Mouse (Mus musculus) stomach, embryonic 16.5 days (tissue): ENCODE measurements around the gene 2310009B15Rik. TPM values are rescaled to one million over a fixed set of nuclear protein-coding genes. Genes with fewer than 3 reads are reported as not detected.

ENCODE experiments used
- ATAC-seq: fragments of 200-750 bp; cut with Nextera tagmentation; 2 replicates; pipeline ENCODE4 v1.8.0; 2017; ENCODE audit warnings: moderate number of reproducible peaks, moderate TSS enrichment; ENCODE audit not compliant: insufficient read depth, low FRiP score
- H3K27ac ChIP-seq: fragments of 300-500 bp; sonication (generic); 2 replicates; pipeline ENCODE4 v1.5.1; 2014; ENCODE audit warnings: low read length
- H3K27me3 ChIP-seq: fragments of 300-500 bp; sonication (generic); 2 replicates; pipeline ENCODE4 v1.6.1; 2014; ENCODE audit warnings: low read length, control low read depth, mixed read lengths; ENCODE audit not compliant: control insufficient read depth, insufficient read depth
- H3K36me3 ChIP-seq: fragments of 300-500 bp; sonication (generic); 2 replicates; pipeline ENCODE4 v1.6.1; 2014; ENCODE audit warnings: low read length; ENCODE audit not compliant: control insufficient read depth, insufficient read depth
- H3K4me1 ChIP-seq: fragments of 300-500 bp; sonication (generic); 2 replicates; pipeline ENCODE4 v1.6.1; 2014; ENCODE audit warnings: low read length, control low read depth, mixed read lengths; ENCODE audit not compliant: control insufficient read depth, insufficient read depth
- H3K4me2 ChIP-seq: fragments of 300-500 bp; sonication (generic); 2 replicates; pipeline ENCODE4 v1.6.1; 2014; ENCODE audit warnings: low read depth, low read length, mixed read lengths
- H3K4me3 ChIP-seq: fragments of 300-500 bp; sonication (generic); replicated peaks from 2 replicates; pipeline ENCODE4 v1.5.1; 2014; ENCODE audit warnings: mild to moderate bottlenecking, low read length
- H3K9ac ChIP-seq: fragments of 300-500 bp; sonication (generic); 2 replicates; pipeline ENCODE4 v1.6.1; 2014; ENCODE audit warnings: low read length
- H3K9me3 ChIP-seq: fragments of 300-500 bp; sonication (generic); replicated peaks from 2 replicates; pipeline ENCODE4 v1.6.1; 2016; ENCODE audit warnings: low read length, control low read depth; ENCODE audit not compliant: control insufficient read depth
- WGBS: fragments of 180-500 bp; shearing (Covaris S2); extraction: QIAGEN DNeasy Blood & Tissue Kit; methylation state at CpG from one replicate; pipeline ENCODE4 v1.1.7; 2014; 5-methylcytosine and 5-hydroxymethylcytosine counted together
- polyA plus RNA-seq: library from polyadenylated mRNA; unstranded; fragments of >200 nt; fragmentation: Nextera tagmentation; extraction: Ambion mirVana; gene quantifications from 2 replicates; pipeline ENCODE4 v1.2.1, GENCODE M21; 2015

The 2310009B15Rik gene
- polyA plus RNA-seq, 1 experiment from 2014 or later = 39.6 TPM

- Histone ChIP-seq H3K4me1 (peaks cover 21% of the 10 kb centered on the region), H3K36me3 (no peaks in the 10 kb centered on the region), H3K9me3 (no peaks in the 10 kb centered on the region), H3K9ac (no peak overlapping the region), H3K27me3 (peaks cover 69% of the 10 kb centered on the region), H3K4me2 (no peak overlapping the region; the same call in 1 of the 2 replicates), H3K4me3 (no peak overlapping the region), H3K27ac (no peak overlapping the region)
- no peak for ATAC-seq
- WGBS = 10% methylated on average over 3 of the region's 3 CpGs
Measured at GRCm38 (mm10) chr1:138844166-138844565, 12.5 kb downstream of the 2310009B15Rik start.

- Histone ChIP-seq H3K4me3 (peak overlapping the region; percentile 36), H3K36me3 (no peaks in the 10 kb centered on the region), H3K9me3 (no peaks in the 10 kb centered on the region), H3K9ac (no peak overlapping the region), H3K27ac (no peak overlapping the region), H3K4me2 (peak overlapping the region; percentile 55), H3K27me3 (peaks cover 66% of the 10 kb centered on the region), H3K4me1 (peaks cover 17% of the 10 kb centered on the region)
- WGBS = 2% methylated on average over 35 of the region's 35 CpGs
- no peak for ATAC-seq
Measured at GRCm38 (mm10) chr1:138843361-138844091, 13.1 kb downstream of the 2310009B15Rik start.

GRCm38 (mm10) chr1:138842756-138843155 is 13.9 kb downstream of the 2310009B15Rik start:
- H3K27ac ChIP-seq = no peak overlapping the region
- peaks cover 13% of the 10 kb centered on the region for H3K4me1 ChIP-seq
- no peak overlapping the region for H3K9ac ChIP-seq
- no peak for ATAC-seq
- H3K36me3 ChIP-seq = no peaks in the 10 kb centered on the region
- no peaks in the 10 kb centered on the region for H3K9me3 ChIP-seq
- no peak overlapping the region for H3K4me3 ChIP-seq
- H3K4me2 ChIP-seq = no peak overlapping the region
- peaks cover 66% of the 10 kb centered on the region for H3K27me3 ChIP-seq
- WGBS = 3% methylated on average over 10 of the region's 10 CpGs

- H3K9ac ChIP-seq = no peak overlapping the region
- peaks cover 66% of the 10 kb centered on the region for H3K27me3 ChIP-seq
- peak overlapping the region; percentile 59 for H3K4me2 ChIP-seq
- no peaks in the 10 kb centered on the region for H3K9me3 ChIP-seq
- no peak for ATAC-seq
- WGBS = 3% methylated on average over 8 of the region's 8 CpGs
- no peak overlapping the region for H3K27ac ChIP-seq
- H3K4me1 ChIP-seq = peaks cover 13% of the 10 kb centered on the region
- peak overlapping the region; percentile 36 for H3K4me3 ChIP-seq
- no peaks in the 10 kb centered on the region for H3K36me3 ChIP-seq
Measured at GRCm38 (mm10) chr1:138842315-138842714, 14.3 kb downstream of the 2310009B15Rik start.

GRCm38 (mm10) chr1:138841306-138842095 is 15.2 kb downstream of the 2310009B15Rik start:
- Histone ChIP-seq H3K36me3 (no peaks in the 10 kb centered on the region), H3K9me3 (no peaks in the 10 kb centered on the region), H3K4me2 (peak overlapping the region; percentile 59), H3K4me3 (peak overlapping the region; percentile 36), H3K27me3 (peaks cover 69% of the 10 kb centered on the region), H3K27ac (no peak overlapping the region), H3K9ac (no peak overlapping the region), H3K4me1 (peaks cover 13% of the 10 kb centered on the region)
- 2% methylated on average over 54 of the region's 54 CpGs for WGBS
- ATAC-seq = no peak

GRCm38 (mm10) chr1:138840440-138841305 is 16.0 kb downstream of the 2310009B15Rik start:
- H3K4me3 ChIP-seq = peak overlapping the region; percentile 36

GRCm38 (mm10) chr1:138839809-138840430 is 16.7 kb downstream of the 2310009B15Rik start:
- no peaks in the 10 kb centered on the region for H3K36me3 ChIP-seq
- H3K9me3 ChIP-seq = no peaks in the 10 kb centered on the region
- H3K4me2 ChIP-seq = no peak overlapping the region
- WGBS = 10% methylated on average over 16 of the region's 16 CpGs
- no peak for ATAC-seq
- peaks cover 13% of the 10 kb centered on the region for H3K4me1 ChIP-seq
- H3K9ac ChIP-seq = no peak overlapping the region
- H3K4me3 ChIP-seq = no peak overlapping the region
- peaks cover 65% of the 10 kb centered on the region for H3K27me3 ChIP-seq
- H3K27ac ChIP-seq = no peak overlapping the region

More at GRCm38 (mm10) chr1:138840440-138841305, 16.0 kb downstream of the 2310009B15Rik start:
- H3K4me2 ChIP-seq = no peak overlapping the region
- H3K4me1 ChIP-seq = peaks cover 13% of the 10 kb centered on the region
- WGBS = 11% methylated on average over 25 of the region's 25 CpGs
- no peaks in the 10 kb centered on the region for H3K9me3 ChIP-seq
- H3K9ac ChIP-seq = no peak overlapping the region
- H3K27ac ChIP-seq = no peak overlapping the region
- ATAC-seq = no peak
- peaks cover 68% of the 10 kb centered on the region for H3K27me3 ChIP-seq
- no peaks in the 10 kb centered on the region for H3K36me3 ChIP-seq

- WGBS = 12% methylated on average over 2 of the region's 2 CpGs
- H3K9ac ChIP-seq = no peak overlapping the region
- H3K4me2 ChIP-seq = no peak overlapping the region
- H3K36me3 ChIP-seq = no peaks in the 10 kb centered on the region
- H3K27ac ChIP-seq = no peak overlapping the region
- H3K4me1 ChIP-seq = peaks cover 13% of the 10 kb centered on the region
- ATAC-seq = no peak
- no peaks in the 10 kb centered on the region for H3K9me3 ChIP-seq
- no peak overlapping the region for H3K4me3 ChIP-seq
- H3K27me3 ChIP-seq = peaks cover 64% of the 10 kb centered on the region
Measured at GRCm38 (mm10) chr1:138839291-138839690, 17.4 kb downstream of the 2310009B15Rik start.
